Mouse (Mus musculus) ES-E14 (cell line): ENCODE measurements at regions not wholly inside any gene's neighbourhood (a gene's known extent, or its start where the extent isn't known, plus 50 kb on each side); places are given as distances from the start of the nearest gene placed in this dataset.

Experiments
- CHD2 ChIP-seq: IDR thresholded peaks from 2 replicates; pipeline ENCODE4 v1.6.1; 2014; ENCODE audit warnings: mild to moderate bottlenecking, low read depth, low read length, inconsistent platforms
- HCFC1 ChIP-seq: IDR thresholded peaks from 2 replicates; pipeline ENCODE4 v1.6.1; 2012; ENCODE audit warnings: low read length, inconsistent platforms, borderline replicate concordance; ENCODE audit not compliant: insufficient read depth
- MAFK ChIP-seq: IDR thresholded peaks from 2 replicates; pipeline ENCODE4 v1.6.1; 2014; ENCODE audit warnings: mild to moderate bottlenecking, low read depth, low read length, inconsistent platforms; ENCODE audit not compliant: insufficient read depth
- ZC3H11A ChIP-seq: IDR thresholded peaks from 2 replicates; pipeline ENCODE4 v1.6.1; 2012; ENCODE audit warnings: low read depth, mild to moderate bottlenecking, inconsistent platforms, low read length, borderline replicate concordance
- ZNF384 ChIP-seq: IDR thresholded peaks from 2 replicates; pipeline ENCODE4 v1.6.1; 2012; ENCODE audit warnings: low read depth, low read length, inconsistent platforms

DNA sequence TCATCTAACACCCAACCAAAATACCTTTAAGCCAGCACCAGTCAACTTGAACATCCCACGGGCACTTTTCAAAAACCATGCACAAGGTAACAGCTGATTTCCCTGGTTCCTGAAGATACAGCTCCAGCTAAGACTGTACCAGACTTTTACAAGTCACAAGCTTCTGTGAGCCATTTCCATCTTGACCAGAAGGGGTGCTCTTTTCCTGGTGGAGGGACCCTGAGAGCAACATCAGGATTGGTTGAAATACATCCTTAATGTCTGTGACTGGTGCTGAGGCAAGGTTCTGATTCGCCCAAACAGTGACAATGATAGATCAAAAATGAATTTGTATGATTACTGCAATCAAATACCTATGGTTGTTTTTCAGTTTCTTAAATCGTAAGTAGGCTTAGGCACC is 71.0 kb upstream of the Sptlc3 start:
- TF ChIP-seq MAFK (no peak), ZC3H11A (no peak), HCFC1 (no peak), CHD2 (no peak), ZNF384 (no peak)
